Mouse (Mus musculus) monocyte, adult 2 months (primary cell): ENCODE data around the gene Ern2.

Experiments
- DNase-seq, 2 experiments: peaks; one replicate each; pipeline ENCODE4 v3.0.0; 2022; ENCODE audit warnings: low spot score in 2 of 2, low read depth in 1 of 2

Gene Ern2

DNA sequence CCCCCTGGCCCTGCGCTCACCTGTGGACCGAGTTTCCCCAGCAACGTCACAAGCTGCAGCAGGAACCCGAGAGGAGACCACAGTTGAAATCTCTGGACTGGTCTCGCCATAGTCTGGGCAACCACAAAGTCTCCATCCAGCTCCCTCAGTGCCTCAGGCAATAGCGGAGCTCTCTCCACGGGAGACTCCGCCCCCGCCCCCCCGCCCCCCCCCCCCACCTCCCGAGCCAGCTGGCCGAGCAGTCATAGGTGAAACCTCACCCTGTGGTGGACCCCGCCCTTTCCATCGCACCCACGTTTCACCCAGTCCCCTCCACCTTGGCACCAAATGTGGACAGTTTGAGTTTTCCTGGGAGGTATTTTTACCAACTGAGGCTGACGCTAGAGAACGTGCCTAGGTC lies at the start of gene Ern2:
Gene Ern2, minus strand, starts transcription at position 165 of the 400 bp plus-strand sequence.
- no peak for DNase-seq

DNA sequence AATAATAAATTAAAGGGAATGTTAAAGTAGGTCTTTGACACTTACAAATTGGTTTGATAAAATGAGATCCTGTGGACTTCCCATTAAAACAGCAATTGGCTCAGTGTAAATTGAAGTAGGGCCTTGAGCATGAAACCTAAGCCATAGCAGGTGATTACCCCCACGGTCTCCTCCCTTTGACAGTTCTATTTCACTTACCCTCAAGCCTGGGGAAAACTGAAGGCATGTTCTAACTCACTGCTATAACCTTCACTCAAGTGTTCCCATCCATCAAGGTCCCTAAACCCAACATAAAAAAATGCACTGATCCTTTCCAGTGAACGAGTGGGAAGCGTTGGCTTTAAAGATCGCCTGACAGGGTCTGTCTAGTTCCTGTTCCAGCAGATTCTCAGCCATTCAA lies 44.9 kb upstream of the Ern2 start:
- DNase-seq: no peak

DNA sequence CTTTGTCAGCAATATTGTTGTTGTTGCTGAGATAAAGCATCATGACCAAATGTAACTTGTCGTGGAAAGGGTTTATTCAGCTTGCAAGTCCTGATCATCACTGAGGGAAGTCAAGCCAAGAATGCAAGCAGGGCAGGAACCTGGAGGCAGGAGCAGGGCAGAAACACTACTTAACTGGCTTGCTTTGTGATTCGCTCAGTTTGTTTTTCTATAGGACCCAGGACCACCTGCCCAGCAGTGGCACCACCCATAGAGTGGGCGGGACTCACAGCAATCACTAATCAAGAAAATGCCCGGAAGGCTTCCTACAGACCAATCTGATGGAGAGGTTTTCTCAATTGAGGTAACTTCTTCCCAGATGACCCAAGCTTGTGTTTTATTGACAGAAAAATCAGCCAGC lies 43.9 kb upstream of the Ern2 start:
- DNase-seq: no peak

DNA sequence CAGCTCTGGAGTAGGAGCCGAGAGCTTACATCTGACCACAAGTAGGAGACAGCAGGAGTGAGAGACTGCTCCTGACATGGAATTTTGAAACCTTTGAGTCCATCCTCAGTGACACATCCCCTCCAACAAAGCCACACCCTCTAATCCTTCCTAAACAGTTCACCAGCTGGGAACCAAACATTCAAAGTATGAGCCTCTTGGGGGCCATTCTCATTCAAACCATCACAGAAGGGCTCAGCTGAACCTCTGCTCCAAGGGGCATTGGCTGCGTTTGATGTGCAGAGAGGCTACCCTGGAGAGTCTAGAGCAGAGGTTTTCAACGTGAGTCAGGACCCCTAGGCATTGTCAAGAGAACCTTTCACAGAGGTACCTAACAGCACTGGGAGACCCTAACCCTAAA lies 43.3 kb upstream of the Ern2 start:
- no peak for DNase-seq

DNA sequence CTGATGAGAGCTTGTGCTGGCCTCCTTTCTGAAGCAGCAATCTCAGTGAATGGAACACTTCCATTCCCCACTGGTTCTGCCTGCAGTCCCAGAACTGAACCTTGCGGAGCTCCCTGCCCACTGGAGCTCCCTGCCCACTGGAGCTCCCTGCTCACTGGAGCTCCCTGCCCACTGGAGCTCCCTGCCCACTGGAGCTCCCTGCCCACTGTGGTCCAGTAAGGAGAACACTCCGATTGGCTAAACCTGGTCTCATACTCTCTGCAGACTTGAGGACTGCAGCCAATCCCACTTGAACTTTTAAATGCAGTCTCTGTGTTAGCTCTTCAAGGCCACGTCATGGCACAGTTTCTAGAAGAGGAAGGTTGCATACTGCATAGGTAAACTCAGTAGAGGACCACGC lies 40.7 kb upstream of the Ern2 start:
- DNase-seq: no peak

DNA sequence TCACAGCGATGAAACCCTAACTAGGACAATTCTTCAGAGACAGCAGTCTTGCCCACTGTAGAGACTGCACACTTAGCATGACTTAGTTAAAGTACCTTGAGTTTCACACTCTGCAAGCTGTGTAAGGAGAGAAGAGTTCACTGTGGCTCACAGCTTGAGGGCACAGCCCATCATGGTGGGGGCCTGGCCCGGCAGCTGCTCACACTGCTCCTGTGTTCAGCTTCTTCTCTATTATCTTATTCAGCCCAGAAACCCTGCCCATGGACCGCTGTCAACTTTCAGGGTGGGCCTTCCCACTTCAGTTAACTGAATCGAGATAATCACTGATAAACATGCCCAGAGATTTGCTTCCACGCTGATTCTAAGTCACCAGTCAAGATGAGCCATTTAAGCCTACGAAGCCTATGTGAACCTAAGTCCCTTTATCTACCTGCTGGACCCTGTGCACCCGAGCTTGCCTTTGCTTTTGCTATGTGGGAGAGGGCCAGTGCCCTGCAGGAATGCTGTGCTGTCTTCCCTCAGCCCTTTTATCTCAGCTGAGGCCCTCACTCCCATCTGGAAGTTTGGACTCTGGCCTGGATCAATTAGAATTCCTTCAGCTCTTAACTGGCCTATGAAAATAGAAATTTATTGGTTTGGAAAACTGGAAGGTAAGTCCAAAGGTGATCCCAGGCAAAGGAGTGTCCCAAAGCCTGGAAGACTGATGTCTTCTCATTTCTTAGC lies 40.2 kb upstream of the Ern2 start:
- no peak for DNase-seq

DNA sequence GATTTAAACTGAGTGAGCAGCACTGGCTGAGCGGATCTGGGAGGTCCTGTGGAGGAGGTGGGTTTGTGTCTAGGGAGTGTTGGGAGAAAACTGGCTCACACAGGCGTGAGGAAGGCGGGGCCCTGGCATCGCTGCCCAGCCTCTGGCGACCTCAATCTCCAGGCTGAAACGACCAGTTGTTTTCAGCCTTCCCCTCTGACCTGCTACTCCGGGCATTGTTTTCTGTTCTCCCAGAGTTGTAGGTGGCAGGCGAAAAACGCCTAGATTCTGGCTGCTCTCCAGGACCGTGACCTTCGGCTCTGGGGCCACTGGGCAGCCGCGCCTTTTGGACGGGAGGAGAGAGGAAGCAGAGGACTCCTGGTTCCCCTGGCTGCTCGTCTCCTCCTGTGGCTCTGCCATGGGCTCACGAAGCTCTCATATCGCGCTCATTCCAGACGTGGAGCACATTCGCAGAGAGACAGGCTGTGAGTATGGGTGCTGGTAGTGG lies 33.4 kb upstream of the Ern2 start, which contains the start of gene Chp2:
Gene Chp2, plus strand, starts transcription at position 182 of the 487 bp plus-strand sequence.
- no peak for DNase-seq

DNA sequence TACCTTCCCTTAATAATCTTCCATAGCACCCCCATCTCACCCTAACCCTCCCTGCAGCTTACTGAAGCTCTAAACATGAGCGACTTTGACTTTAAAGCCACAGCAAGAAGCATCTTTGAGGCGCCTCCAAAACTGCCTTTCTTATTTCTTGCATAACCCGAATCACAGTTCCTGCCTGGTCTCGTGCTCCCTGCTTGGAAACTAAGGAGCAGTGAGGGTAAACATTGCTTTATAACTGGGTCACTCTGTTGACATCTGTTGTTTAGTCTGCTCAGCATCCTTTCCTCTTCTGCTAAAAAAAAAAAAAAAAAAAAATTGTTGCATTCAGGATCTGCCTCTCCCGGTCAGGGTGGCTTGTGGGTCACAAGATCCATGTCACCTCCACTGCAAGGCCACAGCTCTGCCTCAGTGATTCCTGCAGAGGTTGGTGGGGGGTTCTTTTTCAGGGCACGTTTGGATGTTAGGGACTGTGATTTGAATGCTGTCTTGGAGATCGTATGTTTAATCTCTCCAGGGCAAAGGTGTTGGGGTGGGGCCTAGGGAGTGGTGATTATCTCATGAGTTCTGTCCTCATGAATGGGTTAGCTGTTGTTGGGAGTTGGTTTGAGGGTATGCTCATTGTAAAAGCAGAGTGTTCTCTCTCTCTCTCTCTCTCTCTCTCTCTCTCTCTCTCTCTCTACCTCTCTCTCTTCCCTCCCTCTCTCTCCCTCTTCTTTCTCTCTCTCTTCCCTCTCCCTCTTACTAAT lies 22.4 kb upstream of the Ern2 start:
- no peak for DNase-seq

DNA sequence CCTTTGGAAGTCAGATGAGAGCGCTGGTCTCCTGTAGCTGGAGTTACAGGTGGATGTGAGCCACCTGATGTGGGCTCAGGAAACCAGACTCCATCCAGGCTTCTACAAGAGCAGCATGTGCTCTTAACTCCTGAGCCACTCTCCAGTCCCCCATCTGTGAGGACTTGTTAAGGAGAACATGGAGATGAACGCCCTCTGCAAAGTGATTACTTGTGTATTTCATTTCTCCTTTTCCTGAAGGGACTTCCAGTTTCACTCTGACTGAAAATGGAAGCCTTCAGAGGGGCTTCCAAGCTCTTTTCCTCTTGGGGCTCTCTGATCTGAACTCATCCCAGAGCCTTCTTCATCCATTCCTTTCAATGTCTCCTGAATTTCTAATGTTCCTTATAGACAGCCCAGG lies 20.1 kb upstream of the Ern2 start:
- DNase-seq: no peak

DNA sequence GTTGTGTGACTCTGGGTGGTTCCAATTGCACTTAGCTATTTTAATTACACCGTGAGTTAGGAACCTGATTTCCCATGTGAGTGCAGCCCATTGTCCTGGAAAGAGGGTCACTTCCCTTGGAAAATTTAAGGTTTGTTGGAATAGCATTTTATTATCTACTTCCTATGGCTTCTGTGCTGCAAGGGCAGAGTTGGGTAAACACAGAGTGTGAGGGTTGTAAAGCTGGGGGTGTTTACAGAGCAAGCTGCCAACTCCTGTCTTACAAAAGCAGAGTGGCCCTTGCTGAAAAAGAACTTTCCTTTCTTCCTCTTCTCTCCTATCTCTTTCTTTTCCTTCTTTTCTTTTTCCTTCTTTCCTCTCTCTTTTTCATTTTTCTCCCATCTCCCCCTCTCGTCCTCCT lies 17.9 kb upstream of the Ern2 start:
- no peak for DNase-seq

DNA sequence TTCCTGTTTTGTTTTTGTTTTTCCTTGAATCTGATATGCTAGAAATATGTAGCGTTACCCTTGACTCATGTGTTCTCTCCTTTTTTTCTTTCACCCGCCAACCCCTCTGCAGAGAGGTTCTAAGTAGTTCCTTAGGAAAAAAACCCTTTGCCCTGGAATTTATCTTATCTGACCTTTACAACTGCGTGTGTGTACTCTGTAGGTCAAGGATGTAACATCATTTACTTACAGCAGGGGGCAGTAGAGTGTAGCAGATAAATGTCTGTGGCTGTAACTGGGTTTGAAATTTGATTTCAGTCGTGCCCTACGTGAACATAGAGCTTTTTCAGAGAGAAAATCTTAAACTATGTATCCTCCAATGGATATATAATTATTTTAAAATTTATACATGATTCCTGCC lies 13.3 kb upstream of the Ern2 start:
- DNase-seq: no peak

DNA sequence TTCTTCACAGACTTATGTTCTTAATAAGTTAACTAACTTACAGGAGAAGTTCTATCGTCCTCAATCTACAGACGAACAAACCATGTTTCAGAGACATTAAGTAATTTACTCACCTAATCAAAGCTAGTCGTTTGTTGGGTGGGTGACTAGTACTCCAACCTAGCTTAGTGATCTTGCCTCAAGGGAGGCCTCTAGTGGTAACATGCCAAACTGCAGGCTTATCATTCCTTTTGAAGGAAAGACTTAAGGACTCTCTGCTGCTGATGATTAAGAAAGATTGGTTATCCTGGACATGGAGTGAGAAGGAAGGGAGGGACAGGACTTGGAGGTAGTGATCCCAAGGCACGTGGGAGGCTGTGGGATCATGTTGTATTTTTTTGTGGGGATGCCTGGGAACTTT lies 11.3 kb upstream of the Ern2 start:
- peak in 1 of 2 experiments; percentile 15 for DNase-seq

DNA sequence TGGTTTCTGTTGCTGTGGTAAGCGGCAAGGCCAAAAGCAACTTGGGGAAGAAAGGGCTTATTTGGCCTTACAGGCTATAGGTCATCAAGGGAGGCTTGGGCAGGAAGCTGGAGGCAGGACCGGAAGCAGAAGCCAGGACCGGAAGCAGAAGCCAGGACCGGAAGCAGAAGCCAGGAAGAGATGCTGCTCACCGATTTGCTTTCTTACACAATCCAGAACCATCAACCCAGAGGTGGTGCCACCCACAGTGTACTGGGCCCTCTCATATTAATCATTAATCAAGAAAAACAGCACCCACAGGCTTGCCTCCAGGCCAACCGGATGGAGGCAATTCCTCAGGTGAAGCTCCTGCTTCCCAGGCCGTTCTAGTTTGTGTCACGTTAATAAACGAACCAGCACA lies 10.8 kb upstream of the Ern2 start:
- DNase-seq: no peak

DNA sequence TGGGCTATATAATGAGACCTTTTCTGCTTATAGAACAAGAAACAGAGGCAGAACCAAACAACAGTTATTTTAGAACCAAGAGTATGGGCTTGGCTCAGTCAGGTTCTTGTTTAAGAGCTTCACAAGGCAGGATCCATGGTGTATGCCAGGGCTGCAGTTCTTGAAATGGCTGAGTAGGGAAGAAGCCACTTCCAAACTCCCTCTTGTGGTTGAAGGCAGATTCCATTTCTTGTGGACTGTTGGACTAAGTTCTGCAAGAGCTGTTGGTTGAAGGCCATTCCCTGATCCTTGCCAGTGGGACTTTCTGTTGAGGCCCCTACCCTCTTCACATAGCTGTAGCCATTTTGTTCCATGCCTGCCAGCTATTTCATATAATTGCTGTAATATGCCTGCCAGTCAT lies 7.9 kb upstream of the Ern2 start:
- DNase-seq: no peak

DNA sequence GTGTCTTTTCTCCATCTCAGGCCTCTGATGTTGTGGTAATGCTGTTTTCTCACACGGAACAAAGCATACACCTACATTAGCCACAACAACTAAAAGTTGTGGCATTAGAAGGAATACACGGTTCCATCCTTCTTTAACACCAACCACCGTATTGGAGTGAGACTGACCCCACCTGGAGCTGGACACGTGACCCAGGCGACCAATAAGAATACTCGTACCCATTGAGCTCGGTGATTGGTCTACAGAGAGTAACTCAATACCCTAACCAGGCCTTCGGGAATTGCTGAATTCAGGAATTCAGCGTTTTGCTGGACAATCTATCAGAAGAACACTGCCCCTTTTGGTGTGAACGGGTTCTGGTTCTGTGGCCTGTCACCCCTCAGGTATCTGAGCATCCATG lies 5.1 kb upstream of the Ern2 start:
- no peak for DNase-seq

DNA sequence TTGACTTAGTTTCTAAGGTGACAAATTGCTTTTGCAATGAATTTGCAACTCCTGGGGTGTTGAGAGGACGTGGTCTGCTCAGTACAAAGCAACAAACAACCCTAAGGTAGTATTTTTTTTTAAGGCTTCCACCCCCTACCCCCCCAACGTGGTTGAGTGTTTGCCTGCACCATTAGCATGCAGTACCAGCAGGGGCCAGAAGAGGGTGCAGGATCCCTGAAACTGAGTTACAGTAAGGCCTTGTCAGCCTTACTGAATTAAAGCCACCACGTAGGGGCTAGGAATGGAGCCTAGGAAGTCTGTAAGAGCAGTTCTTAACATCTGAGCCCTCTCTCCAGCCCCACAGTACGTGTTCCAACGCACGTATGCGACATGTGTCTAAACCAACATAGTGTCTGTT lies 3.5 kb upstream of the Ern2 start:
- peak in 1 of 2 experiments; percentile 25 for DNase-seq

DNA sequence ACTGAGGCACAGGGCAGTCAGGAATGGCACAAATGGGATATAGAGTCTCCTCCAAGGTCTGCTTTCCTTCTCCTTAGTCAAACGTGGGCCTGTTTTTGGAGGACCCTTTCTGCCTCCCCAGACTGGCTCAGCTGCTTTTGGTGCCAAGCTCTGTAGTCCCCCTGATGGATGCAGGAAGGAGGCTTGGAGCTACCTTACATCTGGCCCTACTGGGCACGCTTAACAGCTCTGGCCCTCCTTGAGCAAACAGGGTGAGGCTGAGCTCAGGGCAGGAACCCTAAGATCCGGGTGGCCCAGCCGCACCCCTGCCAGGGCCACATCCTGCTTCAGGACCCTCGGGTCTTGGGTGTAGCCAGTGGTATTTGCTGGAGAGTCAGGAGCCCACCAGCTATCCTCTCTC lies 1.4 kb downstream of the Ern2 start:
- no peak for DNase-seq

DNA sequence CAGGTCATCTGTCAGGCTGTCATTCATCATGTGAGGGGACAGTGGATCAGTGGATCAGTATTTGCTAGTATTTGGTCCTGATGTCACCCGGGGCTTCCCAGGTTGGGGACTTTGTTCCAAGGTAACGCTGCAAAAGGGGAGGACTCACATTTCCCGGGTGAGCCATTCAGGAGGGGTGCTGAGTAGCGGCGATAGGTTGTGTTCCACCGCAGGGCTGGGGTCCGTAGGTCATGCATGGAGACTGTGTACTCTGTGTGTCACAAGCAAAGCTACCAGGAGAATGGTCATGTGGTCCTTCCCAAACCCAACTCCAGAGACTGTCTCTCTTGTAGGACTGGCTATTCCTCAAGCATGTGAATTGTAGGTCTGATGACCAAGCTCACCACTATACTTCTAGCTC lies 5.3 kb downstream of the Ern2 start:
- DNase-seq: no peak

DNA sequence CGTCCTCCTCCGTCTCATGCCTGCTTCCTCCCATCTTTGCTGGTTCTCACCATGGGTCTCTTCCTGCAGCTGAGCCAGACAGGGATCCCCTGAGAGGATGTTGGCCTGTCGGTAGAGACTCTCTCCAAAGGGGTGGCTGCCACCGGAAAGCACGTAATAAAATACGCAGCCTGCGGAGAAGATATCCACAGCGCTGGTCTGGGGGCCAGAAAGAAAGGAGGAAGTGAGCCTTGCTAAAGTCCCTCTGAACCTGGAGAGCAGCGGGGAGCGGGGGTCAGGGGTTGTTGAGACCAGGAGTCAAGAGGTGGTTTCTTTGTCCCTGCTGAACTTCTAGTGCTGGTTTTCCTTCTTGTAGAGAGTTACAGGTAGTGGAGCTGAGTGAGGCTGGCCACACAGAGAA lies 14.4 kb downstream of the Ern2 start:
- DNase-seq: no peak

DNA sequence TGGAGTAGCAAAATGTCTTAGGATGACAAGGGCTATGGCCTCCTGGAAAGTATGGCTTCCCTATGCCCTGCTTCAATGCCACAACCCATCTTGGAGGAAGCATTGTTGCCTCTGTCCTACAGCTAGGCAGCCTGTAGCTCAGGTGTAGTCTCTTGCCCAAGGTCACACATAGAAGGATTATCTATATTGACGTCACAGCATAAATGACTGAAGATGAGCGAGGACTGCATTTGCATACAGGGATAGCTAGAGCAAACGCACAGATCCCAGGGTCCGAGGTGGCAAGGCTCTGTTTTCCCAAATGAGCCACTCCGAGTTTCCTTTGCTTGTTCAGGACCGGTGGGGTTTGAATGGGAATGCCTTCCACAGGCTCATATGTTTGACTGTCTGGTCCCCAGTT lies 15.3 kb downstream of the Ern2 start:
- no peak for DNase-seq

DNA sequence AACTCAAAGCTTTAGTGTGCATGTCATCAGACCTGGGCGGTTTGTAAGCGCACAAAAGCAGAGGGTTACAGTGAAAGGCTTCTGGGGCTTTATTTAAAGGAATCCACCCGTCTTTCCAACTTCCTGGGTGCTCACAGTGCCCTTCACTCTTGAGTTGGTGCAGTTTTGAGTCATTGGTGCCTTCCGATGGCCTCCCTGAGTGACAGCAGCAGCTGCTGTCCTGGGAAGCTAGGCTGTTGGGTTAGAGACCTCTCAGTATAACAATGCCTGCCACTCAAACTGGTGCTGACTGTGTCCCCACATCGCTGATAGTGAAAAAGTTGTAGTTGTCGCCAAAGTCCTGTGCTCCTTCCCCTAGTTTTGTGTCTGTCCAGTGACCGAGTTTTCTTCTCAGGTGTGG lies 18.8 kb downstream of the Ern2 start:
- no peak for DNase-seq

DNA sequence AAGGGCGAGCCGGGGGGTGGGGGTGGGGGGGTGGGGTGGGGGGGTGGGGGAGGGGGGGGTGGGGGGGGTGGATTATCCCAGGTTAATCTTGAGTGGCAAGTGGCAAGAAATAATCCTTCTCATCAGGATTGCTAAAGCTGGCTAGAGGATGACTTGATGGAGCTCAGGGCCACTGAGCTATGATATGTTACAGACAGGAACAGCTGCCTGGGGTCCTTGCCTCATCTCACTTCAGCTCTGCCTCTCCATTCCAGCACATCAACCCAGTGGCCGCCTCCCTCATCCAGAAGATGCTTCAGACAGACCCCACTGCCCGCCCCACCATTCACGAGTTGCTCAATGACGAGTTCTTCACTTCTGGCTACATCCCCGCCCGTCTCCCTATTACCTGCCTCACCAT lies 22.2 kb downstream of the Ern2 start:
- no peak for DNase-seq

DNA sequence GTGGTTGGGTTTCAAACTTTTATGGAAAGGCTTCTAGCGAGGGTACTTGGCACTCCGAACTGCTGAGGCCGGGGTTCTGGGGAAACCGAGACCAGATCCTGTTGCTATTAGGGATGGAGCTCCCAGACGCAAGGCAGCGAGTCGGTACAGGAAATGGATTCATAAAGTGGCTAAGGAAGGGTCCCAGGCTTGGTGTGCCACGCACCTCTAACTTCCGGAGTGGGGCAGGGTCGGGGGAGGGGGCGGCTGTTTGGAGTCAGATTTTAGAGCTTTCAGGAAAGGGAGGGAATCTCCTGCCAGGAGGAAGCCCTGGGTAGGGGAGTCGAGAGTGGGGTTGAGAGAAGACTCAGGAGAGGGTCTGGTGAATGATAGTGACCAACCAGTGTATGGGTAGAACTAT lies 26.0 kb downstream of the Ern2 start:
- no peak for DNase-seq
